Mouse (Mus musculus) erythroid progenitor cell, adult 5-6 weeks (primary cell): ENCODE results near the gene Fance. TPM values are rescaled to one million over a fixed set of nuclear protein-coding genes. Genes with fewer than 3 reads are reported as not detected.
"Not testable (repeated sequence)": the region's sequence is repeated elsewhere in the genome, so short reads cannot be mapped to it uniquely, and the experiment has no call there.

ENCODE experiments used
- ATAC-seq: replicated peaks from 2 replicates; pipeline ENCODE4 v1.8.0; 2016; ENCODE audit warnings: moderate number of reproducible peaks, mild to moderate bottlenecking, moderate TSS enrichment, inconsistent platforms; ENCODE audit not compliant: poor library complexity, low FRiP score, severe bottlenecking
- total RNA-seq, 2 experiments: library from RNA; stranded (forward) in 1 of 2; stranded (reverse) in 1 of 2; fragments of 150-400 nt in 1 of 2; fragments of 186-747, 209-891 nt in 1 of 2; gene quantifications; 2 replicates each; pipeline versions ENCODE4 v1.2.3 to v1.2.4; 2015 to 2017; ENCODE audit warnings: low replicate concordance in 2 of 2

The Fance gene
- total RNA-seq, 2 experiments from 2014 or later, result 0.76 to 10.5 TPM

DNA sequence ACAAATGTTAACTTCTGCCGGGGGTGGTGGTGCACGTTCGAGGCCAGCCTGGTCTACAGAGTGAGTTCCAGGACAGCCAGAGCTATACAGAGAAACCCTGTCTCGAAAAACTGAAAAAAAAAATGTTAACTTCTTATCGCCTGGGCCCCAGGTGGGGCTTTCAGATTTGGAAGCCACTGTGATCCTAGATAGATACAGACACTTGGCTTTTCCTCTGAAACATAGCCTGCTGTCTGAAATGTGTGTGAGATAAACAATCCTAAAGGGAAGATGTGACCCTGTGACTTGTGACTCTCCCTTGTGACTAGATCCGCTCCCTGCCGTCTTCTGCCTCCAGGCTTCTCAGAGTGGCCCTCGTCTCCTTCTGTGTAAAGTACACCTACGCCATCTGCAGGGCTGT is 4.4 kb downstream of the Fance start:
- no peak for ATAC-seq

DNA sequence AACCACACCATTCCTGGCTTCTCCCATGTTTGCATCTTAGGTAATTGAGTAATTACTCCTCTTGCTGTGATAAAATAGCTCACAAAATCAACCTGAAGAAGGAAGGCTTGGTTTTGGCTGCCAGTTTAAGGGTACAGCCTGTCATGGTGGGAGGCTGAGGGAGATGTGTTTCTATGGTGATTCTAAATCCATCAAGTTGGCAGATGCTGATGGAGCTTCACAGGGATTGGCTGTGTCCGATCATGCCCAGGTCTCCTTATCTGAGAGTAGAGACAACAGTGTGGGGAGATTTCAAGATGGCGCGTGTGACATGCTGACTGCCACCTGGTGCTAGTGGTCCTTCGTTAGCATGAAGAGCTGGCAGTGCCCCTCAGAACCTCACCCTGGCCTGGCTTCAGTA is 8.4 kb downstream of the Fance start:
- ATAC-seq, result no peak

DNA sequence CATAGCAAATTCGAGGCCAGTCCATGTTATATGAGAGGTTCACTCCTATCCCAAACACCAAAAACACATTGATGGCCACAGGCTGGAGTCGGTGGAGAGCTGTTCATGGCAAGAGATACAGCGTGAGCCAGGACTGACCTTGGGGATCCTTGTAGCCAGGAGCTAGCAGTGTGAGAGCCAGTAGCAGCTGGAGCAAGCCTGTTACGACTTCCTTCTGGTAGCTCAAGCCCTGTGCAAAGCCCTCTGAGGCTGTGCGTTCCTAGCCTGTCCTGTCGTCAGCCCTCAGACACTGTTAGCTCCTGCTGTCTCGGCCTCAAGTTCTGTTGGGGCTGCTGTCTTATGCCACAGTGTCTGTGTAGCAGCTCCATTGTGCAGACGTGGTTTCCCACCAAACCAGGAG is 10.5 kb downstream of the Fance start:
- ATAC-seq, result no peak

DNA sequence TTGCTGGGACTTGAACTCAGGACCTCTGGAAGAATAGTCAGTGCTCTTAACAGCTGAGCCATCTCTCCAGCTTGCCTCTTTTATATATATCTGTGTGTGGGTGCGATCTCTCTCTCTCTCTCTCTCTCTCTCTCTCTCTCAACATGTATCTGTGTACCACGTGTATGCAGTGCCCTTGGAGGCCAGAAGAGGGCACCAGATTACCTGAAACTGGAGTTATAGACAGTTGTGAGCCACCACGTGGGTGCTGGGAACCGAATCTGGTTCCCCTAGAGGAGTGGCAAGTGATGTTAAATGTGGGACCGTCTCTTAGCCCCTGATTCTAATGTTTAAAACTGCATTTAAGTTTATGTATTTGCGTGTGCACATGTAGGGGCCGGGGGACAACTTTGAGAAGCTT is 11.1 kb downstream of the Fance start:
- ATAC-seq, result not testable (repeated sequence)

DNA sequence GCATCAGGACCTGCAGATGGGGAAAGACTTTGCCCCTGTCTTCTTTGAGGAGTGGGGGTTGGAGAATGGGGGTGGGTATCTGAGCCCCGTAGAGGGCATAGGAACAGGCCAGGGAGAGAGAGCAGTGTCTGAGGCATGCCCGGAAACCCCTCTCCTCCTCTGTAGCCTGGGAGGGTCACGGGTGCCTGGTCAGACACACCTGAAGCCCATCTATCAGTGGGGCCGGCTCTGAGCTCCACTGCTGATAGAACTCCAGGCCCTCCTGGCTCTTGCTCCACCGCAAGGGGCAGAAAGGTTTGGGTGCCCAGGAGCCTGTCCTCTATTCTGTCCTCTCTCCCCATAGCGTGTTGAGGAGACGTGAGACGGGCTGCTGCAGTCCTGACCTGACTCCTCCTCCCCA is 12.4 kb downstream of the Fance start:
- ATAC-seq, result no peak

DNA sequence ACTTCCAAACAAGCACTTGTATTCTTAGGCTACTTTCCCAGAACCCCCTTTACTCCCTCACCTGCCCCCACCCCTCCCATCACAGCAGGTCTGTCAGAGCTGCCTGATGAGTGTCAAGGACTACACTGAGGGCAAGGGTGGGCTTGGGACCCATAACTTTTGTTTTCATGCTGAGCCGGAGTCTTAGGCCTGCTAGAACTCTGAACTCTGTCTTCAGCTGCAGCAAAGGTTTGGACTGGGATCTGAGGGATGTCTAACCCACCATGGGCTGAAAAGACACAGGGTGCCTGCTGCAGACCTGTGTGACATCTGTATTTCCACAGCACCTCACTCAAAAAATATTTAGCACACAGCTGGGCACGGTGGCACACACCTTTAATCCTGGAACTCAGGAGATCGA is 13.6 kb downstream of the Fance start:
- ATAC-seq, result no peak

DNA sequence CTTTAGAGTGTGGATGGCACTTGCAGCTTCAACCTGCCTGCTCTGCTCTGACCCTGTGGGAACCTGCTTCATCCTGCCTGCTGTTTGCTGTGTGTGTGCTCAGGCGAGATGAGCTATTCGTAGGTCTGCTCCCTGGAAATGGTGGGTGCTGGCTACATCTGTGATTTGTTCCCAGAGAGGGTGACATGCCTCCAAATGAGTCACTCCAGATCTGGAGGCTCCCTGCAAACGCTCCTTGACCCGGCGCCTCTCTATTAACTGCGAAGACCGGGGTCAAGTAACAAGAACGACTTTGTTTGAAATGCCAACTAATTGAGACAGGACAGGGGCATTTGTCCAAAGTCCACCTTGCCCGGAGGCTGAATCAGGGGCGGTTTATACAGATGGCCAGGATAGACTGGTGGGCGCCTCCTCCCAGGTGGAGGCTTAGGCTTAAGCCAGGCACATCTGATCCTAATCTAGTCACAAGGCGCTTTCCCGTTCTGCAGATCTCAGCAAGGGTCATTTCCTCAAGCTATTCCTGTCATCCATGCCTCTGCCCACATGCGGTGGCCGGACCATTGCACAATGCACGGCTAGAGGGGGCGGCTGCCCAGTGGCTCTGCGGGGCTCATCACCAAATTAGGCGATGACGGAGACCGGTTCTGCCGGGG is 14.5 kb downstream of the Fance start:
- no peak; the same call in none of the 2 replicates for ATAC-seq

DNA sequence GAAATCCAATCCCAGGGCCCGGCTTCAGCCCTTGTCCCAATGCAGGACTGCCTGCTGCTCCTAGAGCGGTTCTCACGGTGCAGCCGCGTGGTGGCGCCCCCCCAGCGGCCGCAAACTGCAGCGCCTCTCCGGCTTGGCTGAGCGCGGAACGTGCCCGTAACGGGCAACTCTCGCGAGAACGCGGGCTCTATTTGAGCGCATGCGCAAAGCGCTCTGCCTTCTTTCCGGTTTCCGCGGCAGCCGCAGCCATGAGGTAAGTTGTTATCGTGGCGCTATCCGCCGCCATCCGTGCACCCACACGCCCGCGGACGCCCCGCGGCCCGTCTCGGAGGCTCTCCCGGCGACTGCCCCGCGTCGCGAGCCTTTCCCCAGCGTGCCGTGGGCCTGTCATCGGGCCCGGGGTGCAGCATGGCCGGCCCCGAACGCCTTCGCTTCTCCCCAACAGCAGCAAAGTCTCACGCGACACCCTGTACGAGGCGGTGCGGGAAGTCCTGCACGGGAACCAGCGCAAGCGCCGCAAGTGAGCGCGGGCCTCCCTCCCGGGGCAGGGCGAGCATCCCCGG is 15.1 kb downstream of the Fance start, which contains the start of gene Rpl10a:
Gene Rpl10a, plus strand, starts transcription at position 106 of the 563 bp plus-strand sequence.
- ATAC-seq, result peak; percentile 92

DNA sequence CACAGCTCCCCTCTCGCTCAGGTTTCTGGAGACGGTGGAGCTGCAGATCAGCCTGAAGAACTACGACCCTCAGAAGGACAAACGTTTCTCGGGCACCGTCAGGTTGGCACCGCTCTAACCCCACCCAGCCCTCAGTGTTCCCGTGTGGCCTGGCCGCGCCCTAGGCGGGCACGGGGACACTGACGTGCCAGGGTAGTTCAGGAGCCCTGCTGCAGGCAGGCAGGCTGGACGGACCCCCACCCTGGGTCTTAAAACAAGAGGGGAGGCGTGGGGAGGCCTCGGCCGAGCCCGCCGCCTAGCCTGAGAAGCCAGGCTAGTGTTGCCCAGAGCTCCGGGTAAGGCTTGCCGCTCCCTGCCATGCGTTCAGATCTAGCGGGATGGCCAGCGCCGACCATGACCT is 15.6 kb downstream of the Fance start:
- ATAC-seq, result peak; percentile 56

DNA sequence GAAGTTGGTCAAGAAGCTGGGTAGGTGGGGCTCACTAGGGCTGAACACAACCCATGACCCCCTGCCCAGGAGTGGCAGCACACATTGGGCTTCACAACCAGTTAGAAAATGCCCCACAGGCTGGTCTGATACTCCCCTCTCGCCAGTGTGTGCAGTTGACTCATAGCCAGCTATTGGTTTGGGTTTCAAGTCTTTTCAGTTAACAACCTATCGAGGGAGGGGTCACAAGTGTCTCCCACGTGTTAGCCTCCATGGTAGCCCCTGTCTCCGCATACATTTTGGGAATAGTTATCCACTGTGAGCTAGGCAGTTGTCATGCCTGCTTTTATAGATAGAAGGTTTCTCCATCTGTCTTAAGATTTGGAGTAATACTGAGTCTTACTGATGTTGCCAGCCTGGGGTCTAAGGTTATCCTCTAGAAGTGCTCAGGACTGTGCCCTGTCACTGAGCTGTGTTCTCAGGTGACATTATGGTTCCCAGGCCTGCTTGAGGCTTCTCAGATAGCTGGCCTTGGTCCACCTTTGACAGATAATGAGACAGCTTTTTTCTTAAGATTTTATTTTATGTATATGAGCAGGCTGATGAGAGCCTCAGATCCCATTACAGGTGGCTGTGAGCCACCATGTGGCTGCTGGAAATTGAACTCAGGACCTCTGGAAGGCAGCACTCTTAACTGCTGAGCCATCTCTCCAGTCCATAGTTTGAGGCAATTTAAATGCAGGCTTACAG is 16.3 kb downstream of the Fance start:
- ATAC-seq, result no peak

DNA sequence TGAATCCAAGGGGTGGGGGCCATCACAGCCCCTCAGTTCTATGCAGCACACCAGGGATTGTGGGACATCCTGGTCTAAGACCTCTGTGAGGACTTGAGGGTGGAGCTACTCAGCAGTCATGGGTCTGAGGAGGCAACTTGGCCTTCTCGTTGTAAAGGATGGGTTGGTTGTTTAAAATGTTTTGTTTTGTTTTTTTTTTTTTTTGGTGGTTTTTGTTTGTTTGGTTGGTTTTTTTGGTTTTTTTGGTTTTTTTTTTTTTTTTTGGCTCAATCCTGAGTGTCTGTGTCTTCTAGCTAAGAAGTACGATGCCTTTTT is 16.9 kb downstream of the Fance start:
- no peak for ATAC-seq

DNA sequence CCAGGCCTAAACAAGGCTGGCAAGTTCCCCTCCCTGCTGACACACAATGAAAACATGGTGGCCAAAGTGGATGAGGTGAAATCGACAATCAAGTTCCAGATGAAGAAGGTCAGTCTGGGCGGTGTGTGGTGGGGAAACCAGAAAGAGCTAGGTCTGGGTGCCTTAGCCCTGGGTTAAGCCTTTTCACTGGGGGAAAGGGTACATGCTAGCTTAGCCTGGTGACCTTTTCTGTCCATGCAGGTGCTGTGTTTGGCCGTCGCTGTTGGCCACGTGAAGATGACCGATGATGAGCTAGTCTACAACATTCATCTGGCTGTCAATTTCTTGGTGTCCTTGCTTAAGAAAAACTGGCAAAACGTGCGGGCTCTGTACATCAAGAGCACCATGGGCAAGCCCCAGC is 17.3 kb downstream of the Fance start:
- ATAC-seq, result not testable (repeated sequence)

DNA sequence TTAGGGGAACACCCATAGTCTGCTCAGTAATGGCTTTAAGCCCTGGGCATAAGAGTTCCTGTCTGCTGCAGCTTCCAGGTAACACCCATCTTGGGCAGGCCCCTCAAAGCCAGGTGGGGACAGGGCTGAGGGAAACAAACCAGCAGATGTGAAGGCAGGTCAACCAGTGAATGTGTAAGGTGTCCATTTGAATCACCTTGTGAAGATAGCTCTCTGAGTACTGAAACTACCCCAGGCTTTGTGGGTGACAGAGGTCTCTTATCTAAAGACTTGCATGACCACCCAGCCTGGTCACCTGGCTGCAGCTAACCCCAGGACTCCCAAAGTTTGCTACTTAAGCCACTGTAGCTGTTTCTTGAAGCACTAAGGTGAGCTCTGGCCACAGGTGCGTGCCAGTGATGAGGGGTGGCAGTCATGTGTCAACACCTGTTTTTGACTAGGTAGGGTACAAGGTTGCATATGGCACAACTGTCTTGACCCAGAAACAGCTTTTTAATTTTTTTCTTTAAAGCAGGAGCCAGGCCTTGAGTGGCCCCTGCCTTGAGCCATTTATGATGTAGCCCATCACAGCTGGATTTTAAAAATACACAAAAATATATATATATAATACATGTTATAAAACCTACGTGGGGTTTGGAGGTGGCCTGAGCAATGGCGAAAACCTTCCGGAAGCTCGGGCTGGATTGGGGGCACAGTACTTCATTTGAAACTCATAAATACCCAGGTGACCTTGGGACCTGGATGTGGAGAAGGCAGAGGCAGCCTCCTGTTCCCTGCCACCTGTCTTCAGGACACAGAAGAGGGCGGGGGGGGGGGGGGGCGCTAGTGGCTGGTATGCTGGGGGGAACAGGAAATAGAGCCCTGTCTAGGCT is 18.2 kb downstream of the Fance start:
- ATAC-seq, result no peak

DNA sequence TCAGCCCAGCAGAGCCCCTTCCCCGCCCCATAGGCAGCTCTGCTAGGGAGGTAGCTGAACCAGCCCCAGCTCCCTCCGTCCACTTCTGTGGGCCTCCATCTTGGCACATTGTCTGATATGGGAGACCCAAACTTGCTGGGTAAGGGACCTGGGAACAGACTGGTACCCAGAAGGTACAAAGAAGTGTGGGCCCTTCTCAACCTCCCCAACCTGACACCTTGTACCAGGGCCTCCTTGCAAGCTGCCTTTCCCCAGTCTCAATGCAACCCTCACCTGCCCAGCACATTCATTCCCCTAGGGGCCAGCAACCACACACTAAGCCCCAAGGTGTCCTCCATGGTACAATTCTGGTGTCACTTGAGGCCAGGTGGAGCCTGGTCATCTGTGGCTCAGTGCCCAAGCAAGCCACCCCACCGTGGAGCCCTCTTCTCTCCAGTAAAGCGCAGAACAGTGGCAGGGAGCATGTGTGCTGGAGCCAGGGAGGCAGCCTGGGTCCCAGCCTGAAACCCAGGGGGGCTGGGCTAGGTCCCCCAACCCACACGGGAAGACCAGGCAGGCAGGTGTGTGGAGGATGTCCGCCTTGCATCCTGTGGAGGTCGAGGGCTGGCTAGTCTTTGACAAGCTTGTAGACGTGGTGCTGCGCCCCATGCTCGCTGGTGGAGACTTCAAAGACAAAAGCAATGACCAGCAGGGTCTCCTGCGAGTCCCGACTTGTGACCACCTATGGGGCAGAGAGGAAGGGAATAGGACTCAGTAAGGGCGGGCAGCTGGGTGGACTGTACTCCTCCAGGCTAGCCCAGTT is 19.0 kb downstream of the Fance start:
- no peak for ATAC-seq

DNA sequence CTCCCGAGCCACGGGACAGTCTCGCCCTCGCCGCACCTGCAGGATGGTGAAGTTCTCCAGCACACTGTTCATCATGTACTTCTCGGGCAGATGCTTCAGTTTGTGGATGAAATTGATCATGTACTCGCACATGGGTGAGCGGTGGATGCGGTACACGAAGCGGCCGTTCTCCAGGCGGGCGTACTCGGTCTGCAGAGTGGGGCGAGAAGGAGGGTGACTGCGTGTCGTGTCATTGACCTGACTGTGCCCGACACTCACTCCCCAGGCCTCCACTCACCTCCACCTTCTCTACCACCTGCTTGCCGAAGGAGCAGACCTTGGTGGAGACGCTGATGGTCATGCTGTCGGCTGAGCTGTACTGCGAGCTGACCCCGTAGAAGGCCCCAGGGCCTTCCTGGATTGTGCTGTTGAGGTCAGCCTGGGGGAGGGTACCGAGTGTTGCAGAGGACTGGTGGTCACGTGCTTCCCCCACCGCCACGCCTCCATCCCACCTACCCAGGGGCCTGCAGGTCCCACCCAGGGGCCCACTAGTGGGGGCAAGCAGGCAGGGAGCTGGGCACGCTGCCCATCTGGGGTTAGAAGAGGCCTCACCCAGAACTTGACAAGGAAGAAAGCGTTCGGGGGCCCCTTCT is 19.7 kb downstream of the Fance start:
- no peak for ATAC-seq

DNA sequence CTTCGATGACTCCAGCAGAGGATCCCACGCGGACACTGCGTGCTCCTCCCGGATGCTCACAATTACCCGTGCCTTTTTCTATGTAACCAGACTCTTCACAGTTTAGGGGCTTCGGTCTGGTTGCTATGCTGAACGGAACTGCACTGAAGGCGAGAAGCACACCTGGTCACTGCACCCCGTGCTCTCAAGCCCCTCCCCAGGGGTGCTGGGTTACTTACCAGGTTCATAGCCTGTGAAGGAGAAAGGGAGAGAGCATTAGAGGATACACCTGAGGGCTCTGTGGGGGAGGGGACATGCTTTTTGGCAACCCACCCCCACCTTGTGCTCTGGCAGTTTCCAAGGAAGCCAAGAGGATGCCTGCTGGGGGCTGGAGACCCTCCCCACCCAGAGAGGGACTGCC is 21.9 kb downstream of the Fance start:
- ATAC-seq, result no peak

DNA sequence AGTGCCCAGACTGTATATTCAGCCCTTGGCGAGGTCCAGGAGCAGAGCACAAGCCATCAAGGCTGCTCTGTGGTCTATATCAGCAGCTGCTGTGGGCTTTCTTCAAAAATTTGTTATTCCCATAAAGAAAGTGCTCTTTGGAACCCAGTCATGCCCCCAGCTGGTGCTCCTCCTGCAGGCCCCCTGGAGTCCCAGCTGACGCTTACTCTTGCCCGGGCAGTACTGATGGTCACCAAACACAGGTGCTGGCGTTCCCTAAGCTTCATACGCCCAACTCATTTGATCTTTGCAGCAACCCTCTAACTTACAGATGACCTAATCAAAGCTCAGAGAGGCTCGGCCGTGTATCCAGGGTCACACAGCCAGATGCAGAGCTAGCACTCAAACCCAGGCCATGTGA is 24.2 kb downstream of the Fance start:
- ATAC-seq, result no peak

DNA sequence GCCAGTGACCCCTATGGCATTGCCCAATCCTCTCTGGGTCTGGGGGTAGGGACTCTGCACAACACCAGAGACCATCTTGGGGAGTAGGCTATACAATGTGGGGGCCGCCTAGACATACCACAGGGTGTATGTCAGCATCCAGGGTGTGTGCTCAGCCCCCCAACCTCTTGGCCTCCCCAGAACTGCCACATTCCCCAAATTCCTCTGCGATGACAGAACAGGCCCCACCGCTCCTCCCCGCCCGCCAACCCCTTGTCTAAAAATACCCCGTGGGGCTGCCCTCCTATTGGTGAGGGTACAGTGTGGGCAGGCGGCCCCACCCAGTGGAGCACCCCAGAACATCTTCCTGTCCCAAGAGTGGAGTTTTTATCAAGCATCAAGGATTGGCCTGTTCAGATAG is 27.3 kb downstream of the Fance start:
- ATAC-seq, result no peak

DNA sequence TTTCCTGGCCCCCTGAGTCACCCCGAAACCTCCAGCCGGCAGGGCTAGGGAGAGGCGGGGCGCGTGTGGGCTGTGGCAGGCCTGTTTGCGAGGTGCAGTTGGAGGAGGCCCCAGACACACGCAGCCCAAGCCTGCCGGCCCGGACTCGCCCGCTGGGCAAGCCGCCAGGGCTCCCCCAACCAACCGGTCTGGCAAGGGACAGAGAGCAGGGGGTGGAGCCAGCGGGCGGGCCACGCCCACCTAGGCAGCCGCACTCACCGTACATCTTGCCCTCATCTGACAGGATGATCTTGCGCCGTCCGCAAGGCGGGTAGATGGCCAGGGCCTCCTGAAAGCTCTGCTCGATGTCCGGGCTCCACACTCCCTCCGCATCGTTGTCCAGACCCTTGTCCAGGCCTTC is 27.8 kb downstream of the Fance start:
- no peak for ATAC-seq
